Mouse (Mus musculus) forebrain, embryonic 11.5 days (tissue): Measurements from ENCODE around the gene Gm11992. TPM values are rescaled to one million over a fixed set of nuclear protein-coding genes. Genes with fewer than 3 reads are reported as not detected.
A peak's percentile ranks its signal among the peaks of the same experiment; 100 is the strongest.

Source experiments
- ATAC-seq: fragments of 200-750 bp; cut with Nextera tagmentation; replicated peaks from 2 replicates; pipeline ENCODE4 v1.8.0; 2017; ENCODE audit warnings: moderate TSS enrichment; ENCODE audit not compliant: low FRiP score
- DNase-seq: peaks from one replicate; pipeline ENCODE4 v3.0.0-alpha.2; 2017; ENCODE audit warnings: low spot score
- H3K27ac ChIP-seq: fragments of 300-500 bp; sonication (generic); 2 replicates; pipeline ENCODE4 v1.5.1; 2014; ENCODE audit warnings: low read depth, low read length
- H3K27me3 ChIP-seq: fragments of 300-500 bp; sonication (generic); 2 replicates; pipeline ENCODE4 v1.6.1; 2014; ENCODE audit warnings: mild to moderate bottlenecking, low read length, mixed read lengths; ENCODE audit not compliant: control insufficient read depth, insufficient read depth
- H3K36me3 ChIP-seq: fragments of 300-500 bp; sonication (generic); 2 replicates; pipeline ENCODE4 v1.6.1; 2014; ENCODE audit warnings: mild to moderate bottlenecking, low read length, moderate library complexity, mixed read lengths; ENCODE audit not compliant: control insufficient read depth, insufficient read depth
- H3K4me1 ChIP-seq: fragments of 300-500 bp; sonication (generic); replicated peaks from 2 replicates; pipeline ENCODE4 v1.6.1; 2014; ENCODE audit warnings: low read length, mixed read lengths; ENCODE audit not compliant: control insufficient read depth, insufficient read depth
- H3K4me2 ChIP-seq: fragments of 300-500 bp; sonication (generic); 2 replicates; pipeline ENCODE4 v1.6.1; 2014; ENCODE audit warnings: low read depth, mild to moderate bottlenecking, low read length, moderate library complexity, mixed read lengths; ENCODE audit not compliant: severe bottlenecking
- H3K4me3 ChIP-seq: fragments of 300-500 bp; sonication (generic); 2 replicates; pipeline ENCODE4 v1.5.1; 2014; ENCODE audit warnings: low read depth, low read length
- H3K9ac ChIP-seq: fragments of 300-500 bp; sonication (generic); 2 replicates; pipeline ENCODE4 v1.6.1; 2014; ENCODE audit warnings: low read length
- H3K9me3 ChIP-seq: fragments of 300-500 bp; sonication (generic); 2 replicates; pipeline ENCODE4 v1.6.1; 2016; ENCODE audit warnings: low read length, mixed read lengths; ENCODE audit not compliant: control insufficient read depth
- WGBS: fragments of 180-500 bp; shearing (Covaris S2); extraction: QIAGEN DNeasy Blood & Tissue Kit; methylation state at CpG from one replicate; pipeline ENCODE4 v1.1.7; 2014; 5-methylcytosine and 5-hydroxymethylcytosine counted together
- polyA plus RNA-seq: library from polyadenylated mRNA; unstranded; fragments of >200 nt; fragmentation: Nextera tagmentation; extraction: Ambion mirVana; gene quantifications from 2 replicates; pipeline ENCODE4 v1.2.1, GENCODE M21; 2014

Gm11992 gene
- polyA plus RNA-seq: 0.32 and 0.52 TPM in 2 replicates

GRCm38 (mm10) chr11:9048011-9048702 is at the start of gene Gm11992:
Gm11992 (plus strand) TSS chr11:9048594.
- Histone ChIP-seq H3K9me3 (no peaks in the 10 kb centered on the region), H3K27ac (no peak within 1 kb of the TSS), H3K9ac (peak within 1 kb of the TSS; percentile 54), H3K4me1 (0 out of 2 replicates have a peak, but pooled peaks cover 2% of the 10 kb centered on the region), H3K4me2 (peak within 1 kb of the TSS; percentile 96), H3K4me3 (peak within 1 kb of the TSS; percentile 46), H3K36me3 (no peaks in the 10 kb centered on the region), H3K27me3 (peaks cover 5% of the 10 kb centered on the region; the same call in 1 of the 2 replicates)
- peak; percentile 100 for ATAC-seq
- DNase-seq: peak; percentile 92
- WGBS: 5% methylated on average over 21 of the region's 21 CpGs

DNA sequence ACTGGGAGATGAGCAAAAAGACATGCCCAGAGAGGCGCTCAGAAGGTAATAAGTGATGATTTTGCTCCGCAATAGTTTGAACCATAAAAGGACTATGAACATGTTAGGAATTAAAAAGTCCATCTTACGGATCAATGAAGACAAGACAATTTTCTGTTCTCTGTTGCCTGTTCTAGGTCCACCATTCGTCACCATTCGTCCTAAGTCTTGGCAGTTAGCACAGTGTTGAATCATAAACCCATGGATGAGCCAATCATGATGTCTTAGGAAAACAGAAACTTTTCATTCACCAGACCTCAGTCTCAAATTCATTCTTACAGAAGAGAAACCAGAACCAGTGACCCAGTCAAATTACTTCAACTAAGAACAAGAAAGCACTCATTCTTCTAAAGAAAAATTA is 39.6 kb upstream of the Gm11992 start:
- H3K27me3 ChIP-seq: no peaks in the 10 kb centered on the region
- no peak overlapping the region for H3K4me3 ChIP-seq
- DNase-seq: no peak
- ATAC-seq: no peak
- no peak overlapping the region for H3K9ac ChIP-seq
- no peak overlapping the region for H3K4me2 ChIP-seq
- peaks cover 3% of the 10 kb centered on the region; the same call in 1 of the 2 replicates for H3K4me1 ChIP-seq
- peaks cover 3% of the 10 kb centered on the region for H3K36me3 ChIP-seq
- H3K27ac ChIP-seq: no peak overlapping the region
- no peaks in the 10 kb centered on the region for H3K9me3 ChIP-seq
- 92% methylated on average over 5 of the region's 5 CpGs for WGBS

GRCm38 (mm10) chr11:9010416-9010815 is 38.0 kb upstream of the Gm11992 start:
- Histone ChIP-seq H3K9me3 (no peaks in the 10 kb centered on the region), H3K4me2 (peak overlapping the region; percentile 75), H3K27ac (peak overlapping the region; percentile 90), H3K27me3 (no peaks in the 10 kb centered on the region), H3K4me1 (peaks cover 3% of the 10 kb centered on the region; the same call in 1 of the 2 replicates), H3K36me3 (no peaks in the 10 kb centered on the region; the same call in 1 of the 2 replicates), H3K4me3 (peak overlapping the region; percentile 69), H3K9ac (peak overlapping the region; percentile 88)
- ATAC-seq (peak; percentile 69), DNase-seq (peak; percentile 70)
- under 1% methylated on average over 7 of the region's 7 CpGs for WGBS

DNA sequence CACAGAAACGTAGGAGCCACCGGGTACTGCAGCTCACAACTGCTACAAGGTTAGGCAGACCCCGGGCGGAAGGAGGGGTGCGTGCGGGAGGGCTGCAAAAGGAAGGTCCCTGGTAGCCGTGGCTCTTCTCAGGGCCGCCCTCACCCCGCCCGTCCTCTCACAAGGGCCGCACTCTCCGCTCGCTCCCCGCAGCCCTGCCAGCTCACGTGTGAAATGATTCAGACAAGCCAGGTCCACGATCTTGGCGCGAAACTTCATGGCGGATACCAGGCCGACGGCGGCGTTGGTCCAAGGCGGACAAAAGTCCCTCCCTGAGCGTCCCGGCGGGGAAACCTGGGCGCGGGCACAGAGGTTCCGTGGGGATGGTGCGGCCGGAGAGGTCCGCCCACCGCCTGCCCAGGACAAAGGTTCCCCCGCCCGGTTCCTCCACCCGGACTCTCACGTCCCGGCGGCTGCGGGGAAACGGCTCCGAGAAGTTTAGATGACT is 37.5 kb upstream of the Gm11992 start, which contains the start of gene Hus1:
Gene Hus1 (minus strand): TSS at position 339 of the 487 bp plus-strand sequence.
- ATAC-seq (peak; percentile 95), DNase-seq (peak; percentile 92)
- H3K4me2 ChIP-seq: peak within 1 kb of the TSS; percentile 75
- H3K27me3 ChIP-seq: no peaks in the 10 kb centered on the region
- H3K4me1 ChIP-seq: peaks cover 3% of the 10 kb centered on the region; the same call in 1 of the 2 replicates
- H3K27ac ChIP-seq: peak within 1 kb of the TSS; percentile 90
- H3K36me3 ChIP-seq: no peaks in the 10 kb centered on the region; the same call in 1 of the 2 replicates
- WGBS: under 1% methylated on average over 43 of the region's 43 CpGs
- peak within 1 kb of the TSS; percentile 88 for H3K9ac ChIP-seq
- H3K4me3 ChIP-seq: peak within 1 kb of the TSS; percentile 69
- no peaks in the 10 kb centered on the region for H3K9me3 ChIP-seq

DNA sequence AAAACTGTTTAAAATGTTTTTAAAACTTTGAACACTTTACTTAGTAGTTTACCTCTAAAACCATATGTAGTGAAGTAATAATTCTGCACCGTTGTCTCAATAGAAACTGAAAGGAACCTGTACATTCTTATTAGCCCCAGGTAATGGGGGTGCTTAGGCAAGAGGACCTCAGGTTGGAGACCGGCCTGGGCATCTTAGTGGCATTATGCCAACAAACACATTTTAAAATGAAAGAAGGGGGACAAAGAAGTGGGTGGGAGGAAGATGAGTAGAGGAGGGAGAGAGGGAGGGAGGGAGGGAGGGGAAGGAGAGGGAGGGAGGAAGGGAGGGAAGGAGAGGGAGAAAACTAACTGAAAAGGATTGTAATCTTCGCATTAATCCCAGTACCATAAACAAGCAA is 37.0 kb upstream of the Gm11992 start:
- WGBS: 1% methylated on average over 3 of the region's 3 CpGs
- H3K4me3 ChIP-seq: peak overlapping the region; percentile 69
- peak overlapping the region; percentile 88 for H3K9ac ChIP-seq
- ATAC-seq (peak; percentile 40), DNase-seq (no peak)
- no peaks in the 10 kb centered on the region for H3K27me3 ChIP-seq
- H3K27ac ChIP-seq: no peak overlapping the region
- H3K4me2 ChIP-seq: peak overlapping the region; percentile 75
- H3K4me1 ChIP-seq: peaks cover 3% of the 10 kb centered on the region; the same call in 1 of the 2 replicates
- no peaks in the 10 kb centered on the region for H3K9me3 ChIP-seq
- no peaks in the 10 kb centered on the region; the same call in 1 of the 2 replicates for H3K36me3 ChIP-seq

- H3K36me3 ChIP-seq: no peaks in the 10 kb centered on the region
- no peak for ATAC-seq
- no peak overlapping the region for H3K4me3 ChIP-seq
- peaks cover 3% of the 10 kb centered on the region; the same call in 1 of the 2 replicates for H3K4me1 ChIP-seq
- 86% methylated on average over 3 of the region's 3 CpGs for WGBS
- no peak overlapping the region for H3K4me2 ChIP-seq
- H3K9ac ChIP-seq: no peak overlapping the region
- no peak overlapping the region for H3K27ac ChIP-seq
- no peaks in the 10 kb centered on the region for H3K27me3 ChIP-seq
- DNase-seq: no peak
- no peaks in the 10 kb centered on the region for H3K9me3 ChIP-seq
Observed at GRCm38 (mm10) chr11:9014740-9015139, 33.7 kb upstream of the Gm11992 start.

- no peaks in the 10 kb centered on the region for H3K4me1 ChIP-seq
- no peaks in the 10 kb centered on the region for H3K9me3 ChIP-seq
- H3K36me3 ChIP-seq: no peaks in the 10 kb centered on the region
- no peaks in the 10 kb centered on the region for H3K27me3 ChIP-seq
- H3K4me2 ChIP-seq: no peak overlapping the region
- no peak overlapping the region for H3K9ac ChIP-seq
- 72% methylated on average over 6 of the region's 6 CpGs for WGBS
- ATAC-seq (no peak), DNase-seq (no peak)
- H3K4me3 ChIP-seq: no peak overlapping the region
- no peak overlapping the region for H3K27ac ChIP-seq
Observed at GRCm38 (mm10) chr11:9018491-9019267, 29.7 kb upstream of the Gm11992 start.

DNA sequence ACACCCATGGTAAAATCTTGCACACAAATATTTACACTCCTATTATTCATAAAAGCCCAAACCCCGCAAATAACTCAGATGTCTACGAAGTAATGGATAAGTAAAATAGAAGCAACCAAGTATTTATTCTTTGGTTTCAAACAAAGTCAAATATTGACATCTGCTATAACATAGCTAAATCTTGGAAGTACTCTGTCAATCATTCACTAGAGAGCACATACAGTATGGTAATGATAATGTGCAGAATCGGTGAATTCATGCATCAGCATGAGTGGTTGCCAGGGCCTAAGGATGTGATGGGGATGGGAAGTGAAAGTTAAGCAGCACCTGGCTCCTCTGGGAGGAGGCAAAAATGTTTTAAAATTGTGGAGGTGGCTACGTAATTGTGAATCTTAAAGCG is 28.2 kb upstream of the Gm11992 start:
- H3K27ac ChIP-seq: no peak overlapping the region
- H3K4me3 ChIP-seq: no peak overlapping the region
- H3K9ac ChIP-seq: no peak overlapping the region
- no peak overlapping the region for H3K4me2 ChIP-seq
- no peak for DNase-seq
- no peaks in the 10 kb centered on the region for H3K27me3 ChIP-seq
- H3K36me3 ChIP-seq: no peaks in the 10 kb centered on the region
- no peak for ATAC-seq
- H3K9me3 ChIP-seq: no peaks in the 10 kb centered on the region
- no peaks in the 10 kb centered on the region for H3K4me1 ChIP-seq
- WGBS: 95% methylated on average over 5 of the region's 5 CpGs
